In the genomic region with DNA sequence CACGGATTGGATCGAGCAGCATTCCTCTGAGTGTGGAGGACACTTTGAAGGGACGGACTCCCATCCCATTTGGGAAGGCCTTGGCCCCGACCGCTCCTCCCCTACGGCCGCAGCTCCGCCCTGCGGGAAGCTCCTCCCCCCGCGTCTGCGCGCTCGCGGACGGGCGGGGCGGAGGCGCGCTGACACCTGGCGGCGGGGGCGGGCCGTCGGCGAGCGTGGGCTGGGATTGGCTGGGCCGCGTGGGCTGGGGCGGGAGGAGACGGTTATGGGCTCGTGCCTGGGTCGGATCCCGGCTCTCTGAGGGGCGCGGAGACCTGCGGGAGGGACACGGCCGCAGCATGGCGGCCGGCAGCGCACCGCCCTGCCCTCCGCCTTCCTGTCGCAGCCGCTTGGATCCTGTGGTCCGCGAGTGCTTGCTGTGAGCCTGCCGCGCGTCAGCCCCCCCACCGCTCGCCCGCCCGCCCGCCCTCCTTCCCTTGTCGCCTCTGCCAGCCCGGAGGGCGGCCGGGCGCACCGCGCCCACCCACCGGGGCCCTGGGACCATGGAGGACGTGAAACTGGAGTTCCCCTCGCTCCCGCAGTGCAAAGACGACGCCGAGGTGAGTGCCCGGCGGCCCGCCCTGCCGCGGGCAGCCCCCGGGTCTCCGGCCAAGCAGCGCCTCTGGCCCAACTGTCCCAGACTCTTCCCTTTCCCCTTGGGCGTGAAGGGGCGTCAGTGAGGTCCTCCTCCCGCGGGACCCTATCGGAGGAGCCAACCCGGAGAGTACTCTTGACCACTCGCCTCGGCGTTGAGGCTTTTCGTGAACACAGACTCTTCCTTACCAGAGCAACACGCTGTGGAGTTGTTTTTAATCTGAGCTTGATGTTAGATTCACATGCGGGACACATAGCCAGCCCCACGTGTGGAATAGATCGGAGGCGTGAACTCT, we compare ENCODE assay signal across 8 mouse cellular contexts. TPM values are rescaled to one million over a fixed set of nuclear protein-coding genes. Genes with fewer than 3 reads are reported as not detected.
A peak's percentile ranks its signal among the peaks of the same experiment; 100 is the strongest.
DNase-seq lines count a peak whose midpoint lies in the region; ATAC-seq and TF ChIP-seq lines count a peak whose summit lies in the region.

A gene (plus strand): TSS at position 163 of the 929 bp plus-strand sequence.

- H3K36me3 ChIP-seq in hindbrain, postnatal 0 days (ENCODE audit: insufficient read depth, low read length) = peaks cover 14% of the 10 kb centered on the region

- H3K4me3 ChIP-seq in gastrocnemius, adult 2 months = peak within 1 kb of the TSS; percentile 83
- H3K4me3 ChIP-seq in hindbrain, postnatal 0 days (ENCODE audit: low read length) = peak within 1 kb of the TSS; percentile 57
- H3K4me3 ChIP-seq in left cerebral cortex, adult 2 months = peak within 1 kb of the TSS; percentile 63

- TF ChIP-seq CTCF in gastrocnemius, adult 2 months (IDR thresholded peaks at IDR 0.05) = no peak
- no peak for TF ChIP-seq CTCF in hindbrain, postnatal 0 days (IDR thresholded peaks at IDR 0.05; ENCODE audit: low read depth)
- no peak for TF ChIP-seq CTCF in left cerebral cortex, adult 2 months (IDR thresholded peaks at IDR 0.05)

- peak within 1 kb of the TSS; percentile 64 for H3K4me2 ChIP-seq in hindbrain, postnatal 0 days (ENCODE audit: low read depth, low read length)

- H3K4me1 ChIP-seq in hindbrain, postnatal 0 days (ENCODE audit: insufficient read depth, low read length) = 0 out of 2 replicates have a peak, but pooled peaks cover 3% of the 10 kb centered on the region

- H3K9me3 ChIP-seq in hindbrain, postnatal 0 days (ENCODE audit: low read length) = no peaks in the 10 kb centered on the region

- intact Hi-C loops in gastrocnemius, adult 2 months (cut with DNase I) = no loop called here
- intact Hi-C loops in left cerebral cortex, adult 2 months (cut with DNase I) = no loop called here

- no peaks in the 10 kb centered on the region for H3K27me3 ChIP-seq in hindbrain, postnatal 0 days (ENCODE audit: insufficient read depth, low read length)

- WGBS in hindbrain, postnatal 0 days = under 1% methylated on average over 70 of the region's 93 CpGs

- peak; percentile 82 for DNase-seq in WW6 (ENCODE audit: low read depth, low spot score)
- DNase-seq in cerebellum, postnatal 4 days (ENCODE audit: low spot score in 2 of 2) = peak; percentile 94 to 96
- DNase-seq in gastrocnemius, adult 2 months = peak; percentile 99
- DNase-seq in hindbrain, postnatal 0 days (ENCODE audit: low spot score) = peak; percentile 96
- peak; percentile 94 for DNase-seq in left cerebral cortex, adult 2 months (ENCODE audit: extremely low spot score in 1 of 2, low spot score in 2 of 2)
- DNase-seq in right cerebral cortex, adult 2 months (ENCODE audit: low spot score in 2 of 2) = peak; percentile 86 to 88
- DNase-seq in urinary bladder, postnatal 14 days (ENCODE audit: low spot score) = peak; percentile 97

- peak within 1 kb of the TSS; percentile 67 for H3K9ac ChIP-seq in hindbrain, postnatal 0 days (replicated peaks; ENCODE audit: low read length)

- ATAC-seq in hindbrain, postnatal 0 days = peak; percentile 98
- ATAC-seq in megakaryocyte, adult 5-6 weeks (ENCODE audit: poor library complexity, severe bottlenecking) = peak; percentile 100

- peak within 1 kb of the TSS; percentile 94 for H3K27ac ChIP-seq in gastrocnemius, adult 2 months
- H3K27ac ChIP-seq in hindbrain, postnatal 0 days = peak within 1 kb of the TSS; percentile 77
- peak within 1 kb of the TSS; percentile 79 for H3K27ac ChIP-seq in left cerebral cortex, adult 2 months

RNA-seq across cellular contexts. Expression of the gene that starts here (rescaled TPM):
- total RNA-seq in gastrocnemius, adult 2 months (2021) = 10 to 100 TPM; 74.7 to 77.6 TPM
- total RNA-seq in hindbrain, postnatal 0 days (2014; rRNA removed) = 20.7 and 22.7 TPM in 2 replicates
- 72.4 and 73.7 TPM in 2 replicates for polyA plus RNA-seq in hindbrain, postnatal 0 days (2015; fragmentation: Nextera tagmentation; extraction: Ambion mirVana)
- total RNA-seq in left cerebral cortex, adult 2 months (2021) = 10 to 100 TPM; 11.0 to 14.3 TPM
- total RNA-seq in megakaryocyte, adult 5-6 weeks (2015) = 22.0 and 23.7 TPM in 2 replicates
- total RNA-seq in megakaryocyte, adult 5-6 weeks (2017) = 13.1 and 14.1 TPM in 2 replicates

Comparison
In these comparisons a context has a peak if more than half of its experiments do, and no peak if none do; other contexts are left out.
1. Peak in every context shown above with its lines: DNase-seq, ATAC-seq, H3K4me3 ChIP-seq and H3K27ac ChIP-seq.